Mouse (Mus musculus) neural tube, embryonic 12.5 days (tissue): ENCODE data around the gene D17Wsu92e. TPM values are rescaled to one million over a fixed set of nuclear protein-coding genes. Genes with fewer than 3 reads are reported as not detected.

ENCODE experiments used
- ATAC-seq: fragments of 200-750 bp; cut with Nextera tagmentation; 2 replicates; pipeline ENCODE4 v1.8.0; 2017; ENCODE audit warnings: low read depth, mild to moderate bottlenecking, moderate TSS enrichment, moderate library complexity; ENCODE audit not compliant: low FRiP score
- H3K27ac ChIP-seq: fragments of 300-500 bp; sonication (generic); 2 replicates; pipeline ENCODE4 v1.5.1; 2016
- H3K27me3 ChIP-seq: fragments of 300-500 bp; sonication (generic); replicated peaks from 2 replicates; pipeline ENCODE4 v1.6.1; 2016; ENCODE audit warnings: mild to moderate bottlenecking
- H3K36me3 ChIP-seq: fragments of 300-500 bp; sonication (generic); 2 replicates; pipeline ENCODE4 v1.6.1; 2016; ENCODE audit warnings: mild to moderate bottlenecking
- H3K4me1 ChIP-seq: fragments of 300-500 bp; sonication (generic); 2 replicates; pipeline ENCODE4 v1.6.1; 2016
- H3K4me2 ChIP-seq: fragments of 300-500 bp; sonication (generic); replicated peaks from 2 replicates; pipeline ENCODE4 v1.6.1; 2016; ENCODE audit warnings: mild to moderate bottlenecking
- H3K4me3 ChIP-seq: fragments of 300-500 bp; sonication (generic); 2 replicates; pipeline ENCODE4 v1.5.1; 2016
- H3K9ac ChIP-seq: fragments of 300-500 bp; sonication (generic); 2 replicates; pipeline ENCODE4 v1.6.1; 2016; ENCODE audit warnings: mild to moderate bottlenecking
- H3K9me3 ChIP-seq: fragments of 300-500 bp; sonication (generic); 2 replicates; pipeline ENCODE4 v1.6.1; 2016; ENCODE audit warnings: mild to moderate bottlenecking
- WGBS: fragments of 180-500 bp; shearing (Covaris S2); methylation state at CpG from one replicate; pipeline ENCODE4 v1.1.7; 2016; 5-methylcytosine and 5-hydroxymethylcytosine counted together
- polyA plus RNA-seq: library from polyadenylated mRNA; unstranded; fragments of >200 nt; fragmentation: Nextera tagmentation; extraction: Ambion mirVana; gene quantifications from 2 replicates; pipeline ENCODE4 v1.2.1, GENCODE M21; 2016

Gene D17Wsu92e
- polyA plus RNA-seq, 1 experiment from 2014 or later = 12.1 TPM

- H3K36me3 ChIP-seq = peaks cover 10% of the 10 kb centered on the region; the same call in 1 of the 2 replicates
- H3K4me3 ChIP-seq = no peak overlapping the region
- no peaks in the 10 kb centered on the region for H3K9me3 ChIP-seq
- no peaks in the 10 kb centered on the region for H3K4me1 ChIP-seq
- ATAC-seq = no peak
- no peaks in the 10 kb centered on the region for H3K27me3 ChIP-seq
- WGBS = 94% methylated on average over 8 of the region's 8 CpGs
- no peak overlapping the region for H3K4me2 ChIP-seq
- no peak overlapping the region for H3K27ac ChIP-seq
- 0 out of 2 replicates have a peak overlapping the region, but pooled peaks have one; percentile 8 for H3K9ac ChIP-seq
Observed at GRCm38 (mm10) chr17:27751314-27752202, 68.9 kb downstream of the D17Wsu92e start.

- H3K27me3 ChIP-seq = no peaks in the 10 kb centered on the region
- H3K4me1 ChIP-seq = no peaks in the 10 kb centered on the region
- H3K36me3 ChIP-seq = peaks cover 10% of the 10 kb centered on the region; the same call in 1 of the 2 replicates
- H3K4me3 ChIP-seq = no peak overlapping the region
- H3K4me2 ChIP-seq = no peak overlapping the region
- ATAC-seq = no peak
- no peaks in the 10 kb centered on the region for H3K9me3 ChIP-seq
- 89% methylated on average over 6 of the region's 6 CpGs for WGBS
- H3K9ac ChIP-seq = no peak overlapping the region
- H3K27ac ChIP-seq = no peak overlapping the region
Observed at GRCm38 (mm10) chr17:27750451-27750942, 70.0 kb downstream of the D17Wsu92e start.

DNA sequence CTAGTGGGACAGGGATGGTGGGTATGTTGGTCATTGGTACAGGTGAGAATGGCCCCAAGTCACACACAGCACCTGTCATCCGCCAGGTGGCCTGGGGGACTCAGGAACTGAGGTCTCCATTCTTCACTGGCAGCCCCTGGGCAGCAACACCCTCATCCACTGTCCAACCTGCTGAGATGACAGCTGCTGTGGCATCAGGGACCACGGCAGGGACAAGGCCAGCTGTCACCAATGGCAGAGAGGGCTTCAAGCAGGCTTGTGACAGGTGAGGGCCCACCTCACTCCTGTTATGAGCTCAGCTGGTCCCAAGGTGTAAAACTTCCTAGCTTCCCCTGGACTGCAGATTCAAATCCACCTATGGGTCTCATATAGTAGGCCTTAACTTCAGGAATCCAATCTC lies 72.3 kb downstream of the D17Wsu92e start:
- H3K4me3 ChIP-seq = no peak overlapping the region
- no peaks in the 10 kb centered on the region for H3K27me3 ChIP-seq
- peaks cover 7% of the 10 kb centered on the region; the same call in 1 of the 2 replicates for H3K36me3 ChIP-seq
- no peaks in the 10 kb centered on the region for H3K9me3 ChIP-seq
- ATAC-seq = no peak
- no peak overlapping the region for H3K9ac ChIP-seq
- WGBS = 82% methylated on average over 2 of the region's 2 CpGs
- no peak overlapping the region for H3K27ac ChIP-seq
- H3K4me2 ChIP-seq = no peak overlapping the region
- H3K4me1 ChIP-seq = no peaks in the 10 kb centered on the region

GRCm38 (mm10) chr17:27746446-27746845 lies 74.0 kb downstream of the D17Wsu92e start:
- no peak overlapping the region for H3K4me2 ChIP-seq
- no peaks in the 10 kb centered on the region for H3K27me3 ChIP-seq
- H3K36me3 ChIP-seq = no peaks in the 10 kb centered on the region
- 69% methylated on average over 4 of the region's 4 CpGs for WGBS
- no peak for ATAC-seq
- H3K27ac ChIP-seq = no peak overlapping the region
- H3K9me3 ChIP-seq = no peaks in the 10 kb centered on the region
- H3K4me3 ChIP-seq = no peak overlapping the region
- no peak overlapping the region for H3K9ac ChIP-seq
- H3K4me1 ChIP-seq = no peaks in the 10 kb centered on the region

- Histone ChIP-seq H3K9me3 (no peaks in the 10 kb centered on the region), H3K4me2 (no peak overlapping the region), H3K4me1 (no peaks in the 10 kb centered on the region), H3K9ac (no peak overlapping the region), H3K27ac (no peak overlapping the region), H3K36me3 (no peaks in the 10 kb centered on the region), H3K27me3 (no peaks in the 10 kb centered on the region), H3K4me3 (no peak overlapping the region)
- WGBS = 93% methylated on average over 6 of the region's 6 CpGs
- ATAC-seq = no peak
Observed at GRCm38 (mm10) chr17:27740961-27741360, 79.5 kb downstream of the D17Wsu92e start.

- Histone ChIP-seq H3K36me3 (no peaks in the 10 kb centered on the region), H3K4me3 (no peak overlapping the region), H3K9ac (no peak overlapping the region), H3K27ac (no peak overlapping the region), H3K4me1 (no peaks in the 10 kb centered on the region), H3K4me2 (no peak overlapping the region), H3K27me3 (no peaks in the 10 kb centered on the region), H3K9me3 (no peaks in the 10 kb centered on the region)
- ATAC-seq = no peak
- WGBS = 30% methylated on average over 12 of the region's 13 CpGs
Observed at GRCm38 (mm10) chr17:27734344-27735073, 85.9 kb downstream of the D17Wsu92e start.

DNA sequence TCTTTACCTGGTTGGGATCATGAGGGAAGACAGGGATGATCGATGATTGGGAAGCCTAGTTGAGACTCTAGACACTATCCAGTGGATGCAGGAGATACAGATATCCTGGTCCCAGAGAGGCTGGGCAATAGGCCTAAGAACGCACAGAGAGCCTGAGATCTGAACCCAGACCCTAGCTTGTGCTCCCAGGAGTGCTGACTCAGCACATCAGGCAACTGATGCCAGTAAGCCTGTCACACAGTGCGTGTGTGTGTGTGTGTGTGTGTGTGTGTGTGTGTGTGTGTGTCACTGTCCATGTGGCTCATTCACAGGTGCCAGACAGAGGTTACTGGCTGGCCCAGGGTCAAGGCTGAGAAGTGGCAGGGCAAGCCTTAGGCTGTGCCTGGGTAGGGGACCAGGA lies 87.8 kb downstream of the D17Wsu92e start:
- no peaks in the 10 kb centered on the region for H3K9me3 ChIP-seq
- no peak for ATAC-seq
- no peak overlapping the region for H3K9ac ChIP-seq
- H3K27ac ChIP-seq = no peak overlapping the region
- H3K4me2 ChIP-seq = no peak overlapping the region
- H3K4me1 ChIP-seq = no peaks in the 10 kb centered on the region
- H3K27me3 ChIP-seq = no peaks in the 10 kb centered on the region
- WGBS = 84% methylated on average over 3 of the region's 3 CpGs
- no peak overlapping the region for H3K4me3 ChIP-seq
- H3K36me3 ChIP-seq = no peaks in the 10 kb centered on the region

- Histone ChIP-seq H3K27ac (no peak overlapping the region), H3K9me3 (no peaks in the 10 kb centered on the region), H3K4me2 (no peak overlapping the region), H3K4me3 (no peak overlapping the region), H3K27me3 (no peaks in the 10 kb centered on the region), H3K36me3 (no peaks in the 10 kb centered on the region), H3K9ac (no peak overlapping the region), H3K4me1 (no peaks in the 10 kb centered on the region)
- ATAC-seq = no peak
- 88% methylated on average over 5 of the region's 5 CpGs for WGBS
Observed at GRCm38 (mm10) chr17:27732152-27732551, 88.3 kb downstream of the D17Wsu92e start.

GRCm38 (mm10) chr17:27728770-27729169 lies 91.7 kb downstream of the D17Wsu92e start, which contains the start of gene Spdef:
Gene Spdef (minus strand): TSS chr17:27728955.
- no peak within 1 kb of the TSS for H3K9ac ChIP-seq
- peaks cover 13% of the 10 kb centered on the region for H3K4me1 ChIP-seq
- WGBS = 83% methylated on average over 10 of the region's 10 CpGs
- ATAC-seq = no peak
- no peak within 1 kb of the TSS for H3K4me3 ChIP-seq
- no peaks in the 10 kb centered on the region for H3K27me3 ChIP-seq
- no peaks in the 10 kb centered on the region for H3K36me3 ChIP-seq
- no peak within 1 kb of the TSS for H3K4me2 ChIP-seq
- H3K27ac ChIP-seq = no peak within 1 kb of the TSS
- H3K9me3 ChIP-seq = no peaks in the 10 kb centered on the region

- H3K4me2 ChIP-seq = no peak overlapping the region
- H3K4me1 ChIP-seq = peaks cover 13% of the 10 kb centered on the region
- no peak overlapping the region for H3K27ac ChIP-seq
- H3K9ac ChIP-seq = no peak overlapping the region
- H3K27me3 ChIP-seq = no peaks in the 10 kb centered on the region
- no peaks in the 10 kb centered on the region for H3K36me3 ChIP-seq
- H3K9me3 ChIP-seq = no peaks in the 10 kb centered on the region
- no peak overlapping the region for H3K4me3 ChIP-seq
- no peak for ATAC-seq
- WGBS = 45% methylated on average over 7 of the region's 7 CpGs
Observed at GRCm38 (mm10) chr17:27726527-27726926, 93.9 kb downstream of the D17Wsu92e start.

DNA sequence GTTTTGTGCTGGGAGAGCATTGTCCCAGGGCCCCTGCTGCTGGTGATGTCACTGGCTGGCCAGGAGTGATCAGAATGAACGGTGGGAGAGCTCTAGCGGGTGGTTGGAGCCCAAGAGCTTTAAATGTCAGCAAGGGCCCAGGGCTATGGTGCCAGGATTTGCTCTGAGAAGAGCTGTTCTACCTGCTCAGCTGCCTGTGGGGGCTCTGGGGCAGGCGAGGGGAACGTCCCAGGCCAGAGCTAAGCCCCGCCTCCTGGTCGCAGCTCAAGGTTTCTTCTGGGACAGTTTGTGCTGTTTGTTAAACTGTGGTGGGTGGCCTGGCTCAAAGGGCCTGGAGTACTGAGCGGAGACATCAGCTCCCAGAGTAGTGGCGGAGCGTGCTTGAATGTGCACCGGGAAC lies 95.0 kb downstream of the D17Wsu92e start:
- peak overlapping the region; percentile 33; the same call in 1 of the 2 replicates for H3K9ac ChIP-seq
- peak overlapping the region; percentile 14; the same call in 1 of the 2 replicates for H3K4me2 ChIP-seq
- H3K4me3 ChIP-seq = no peak overlapping the region
- peaks cover 13% of the 10 kb centered on the region for H3K4me1 ChIP-seq
- no peak for ATAC-seq
- no peaks in the 10 kb centered on the region for H3K27me3 ChIP-seq
- WGBS = 16% methylated on average over 10 of the region's 10 CpGs
- no peak overlapping the region for H3K27ac ChIP-seq
- no peaks in the 10 kb centered on the region for H3K9me3 ChIP-seq
- H3K36me3 ChIP-seq = no peaks in the 10 kb centered on the region

DNA sequence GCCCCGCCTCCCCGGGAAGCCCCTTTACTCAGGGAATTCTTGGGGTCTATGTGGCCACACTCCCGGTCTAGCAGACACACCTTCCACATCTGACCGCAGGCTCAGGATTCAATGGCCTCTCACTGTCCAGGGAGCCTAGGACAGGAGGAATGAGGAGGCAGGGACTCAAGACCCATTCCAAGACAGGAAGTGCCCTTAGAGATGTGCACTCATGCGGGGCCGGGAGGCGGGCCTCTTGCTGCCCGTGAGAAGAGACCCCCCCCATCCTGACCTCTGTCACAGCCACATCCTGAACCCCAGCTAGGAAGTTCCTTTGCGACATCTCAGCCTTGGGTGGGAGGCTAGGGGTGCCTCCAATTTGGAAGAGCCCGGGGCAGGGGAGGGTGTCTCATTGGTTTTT lies 95.4 kb downstream of the D17Wsu92e start:
- 0 out of 2 replicates have a peak overlapping the region, but pooled peaks have one; percentile 5 for H3K9ac ChIP-seq
- no peak overlapping the region for H3K4me3 ChIP-seq
- ATAC-seq = no peak
- peak overlapping the region; percentile 14; the same call in 1 of the 2 replicates for H3K4me2 ChIP-seq
- WGBS = 34% methylated on average over 10 of the region's 10 CpGs
- H3K4me1 ChIP-seq = peaks cover 13% of the 10 kb centered on the region
- H3K27ac ChIP-seq = no peak overlapping the region
- H3K27me3 ChIP-seq = no peaks in the 10 kb centered on the region
- no peaks in the 10 kb centered on the region for H3K36me3 ChIP-seq
- no peaks in the 10 kb centered on the region for H3K9me3 ChIP-seq
